Mouse (Mus musculus): ENCODE data around the gene Tbp.

- TF ChIP-seq CTCF (IDR thresholded peaks at IDR 0.05; ENCODE audit: low read depth) (peak; percentile 33), EP300 (IDR thresholded peaks at IDR 0.05; ENCODE audit: low read depth) (no peak)
These were observed 27.0 kb upstream of the Tbp start for GRCm38 (mm10) chr17:15472671-15473070.

Data from liver, embryonic 14.5 days (tissue).